Comparison of ENCODE assay signal across 21 mouse cellular contexts in genomic region chr4:118365991-118366390, GRCm38 (mm10). TPM values are rescaled to one million over a fixed set of nuclear protein-coding genes. Genes with fewer than 3 reads are reported as not detected.
A peak's percentile ranks its signal among the peaks of the same experiment; 100 is the strongest.
DNase-seq lines count a peak whose midpoint lies in the region; ATAC-seq and TF ChIP-seq lines count a peak whose summit lies in the region.
"Had no signal": no experiment of that assay in that cellular context is flagged by ENCODE, and none has a peak within 500 bp of the region (broad histone marks: within the 10 kb centered on the region; RNA-seq: fewer than 3 reads in every experiment).

No protein-coding gene starts in this region.

- ATAC-seq in liver, embryonic 12.5 days, result no peak
- ATAC-seq in megakaryocyte, adult 5-6 weeks (ENCODE audit: poor library complexity, severe bottlenecking), result no peak
- ATAC-seq: forebrain, embryonic 13.5 days; forebrain, embryonic 15.5 days; forebrain, postnatal 0 days had no signal

- peaks cover under 1% of the 10 kb centered on the region; the same call in 1 of the 2 replicates for H3K4me1 ChIP-seq in kidney, adult 2 months (ENCODE audit: control insufficient read depth, insufficient read depth, low read length)
- peaks cover 5% of the 10 kb centered on the region; the same call in 1 of the 2 replicates for H3K4me1 ChIP-seq in liver, adult 2 months (ENCODE audit: control insufficient read depth, insufficient read depth, low read length)
- H3K4me1 ChIP-seq in liver, embryonic 12.5 days, result peaks cover 5% of the 10 kb centered on the region
- H3K4me1 ChIP-seq in megakaryocyte, embryonic 14.5 days, result peaks cover 5% of the 10 kb centered on the region; the same call in 1 of the 2 replicates
- no peaks in the 10 kb centered on the region for H3K4me1 ChIP-seq in embryonic fibroblast, embryonic 13.5 days (ENCODE audit: control insufficient read depth, insufficient read depth, low read length)
- H3K4me1 ChIP-seq: embryonic facial prominence, embryonic 13.5 days; forebrain, embryonic 15.5 days had no signal

- no peaks in the 10 kb centered on the region for H3K9me3 ChIP-seq in liver, embryonic 12.5 days (replicated peaks)
- H3K9me3 ChIP-seq in megakaryocyte, embryonic 14.5 days, result no peaks in the 10 kb centered on the region
- H3K9me3 ChIP-seq: embryonic facial prominence, embryonic 13.5 days; embryonic facial prominence, embryonic 15.5 days; forebrain, embryonic 13.5 days; forebrain, embryonic 15.5 days had no signal

- no peak overlapping the region; the same call in 1 of the 2 replicates for H3K9ac ChIP-seq in liver, adult 2 months (ENCODE audit: low read depth, low read length)
- no peak overlapping the region for H3K9ac ChIP-seq in liver, embryonic 12.5 days
- H3K9ac ChIP-seq: embryonic facial prominence, embryonic 13.5 days; embryonic facial prominence, embryonic 15.5 days; forebrain, embryonic 13.5 days; forebrain, embryonic 15.5 days; forebrain, postnatal 0 days had no signal

- no peak overlapping the region for H3K4me2 ChIP-seq in liver, embryonic 12.5 days
- H3K4me2 ChIP-seq: embryonic facial prominence, embryonic 13.5 days; embryonic facial prominence, embryonic 15.5 days; forebrain, embryonic 13.5 days; forebrain, embryonic 15.5 days had no signal

- H3K79me2 ChIP-seq in liver, adult 2 months (ENCODE audit: control insufficient read depth, insufficient read depth, low read length), result no peaks in the 10 kb centered on the region

- peak; percentile 31 for DNase-seq in kidney, adult 2 months
- no peak for DNase-seq in kidney, postnatal 14 days
- DNase-seq in liver, adult 2 months (ENCODE audit: extremely low read depth, low read depth, low spot score), result no peak
- no peak for DNase-seq in cerebellum, postnatal 4 days (ENCODE audit: low spot score in 2 of 2)
- DNase-seq: adrenal gland, adult 2 months; adrenal gland, postnatal 10 days; adrenal gland, postnatal 25 days; cerebellum, adult 11-12 months; cerebellum, adult 9-10 months; cerebellum, postnatal 10 days; cerebellum, postnatal 25 days; embryo, embryonic 11 days; forebrain, postnatal 0 days had no signal

- TF ChIP-seq POLR2A in kidney, adult 2 months (IDR thresholded peaks at IDR 0.05; ENCODE audit: low read depth, low read length), result no peak
- TF ChIP-seq POLR2A in liver, adult 2 months (IDR thresholded peaks at IDR 0.05; ENCODE audit: extremely low read depth, insufficient read depth, low read length), result 0 out of 2 replicates have a peak, but pooled peaks have one; percentile 13
- peak; percentile 46 for TF ChIP-seq POLR2A in embryonic fibroblast, embryonic 13.5 days (IDR thresholded peaks at IDR 0.05; ENCODE audit: low read depth, low read length)

- no peak overlapping the region for H3K4me3 ChIP-seq in kidney, adult 2 months (ENCODE audit: insufficient read depth, low read depth, low read length)
- H3K4me3 ChIP-seq in liver, adult 2 months (ENCODE audit: insufficient read depth, low read depth, low read length), result no peak overlapping the region
- H3K4me3 ChIP-seq in liver, embryonic 12.5 days, result no peak overlapping the region
- H3K4me3 ChIP-seq in megakaryocyte, embryonic 14.5 days (replicated peaks), result peak overlapping the region; percentile 53
- H3K4me3 ChIP-seq in embryonic fibroblast, embryonic 13.5 days (ENCODE audit: insufficient read depth, low read length), result no peak overlapping the region
- H3K4me3 ChIP-seq: embryonic facial prominence, embryonic 13.5 days; embryonic facial prominence, embryonic 15.5 days; forebrain, embryonic 13.5 days; forebrain, embryonic 15.5 days had no signal

- no peak overlapping the region for H3K27ac ChIP-seq in kidney, adult 2 months (ENCODE audit: insufficient read depth, low read depth, low read length)
- H3K27ac ChIP-seq in liver, adult 2 months (replicated peaks; ENCODE audit: insufficient read depth, low read depth, low read length), result no peak overlapping the region
- H3K27ac ChIP-seq in liver, embryonic 12.5 days, result no peak overlapping the region
- no peak overlapping the region for H3K27ac ChIP-seq in embryonic fibroblast, embryonic 13.5 days (ENCODE audit: insufficient read depth, low read length)
- H3K27ac ChIP-seq: embryonic facial prominence, embryonic 13.5 days; embryonic facial prominence, embryonic 15.5 days; forebrain, embryonic 13.5 days; forebrain, embryonic 15.5 days had no signal

- WGBS in kidney, adult 2 months, result 79% methylated on average over 14 of the region's 14 CpGs
- 80% methylated on average over 14 of the region's 14 CpGs for WGBS in liver, adult 2 months
- WGBS in liver, embryonic 12.5 days (ENCODE audit: insufficient replicate concordance), result 86% methylated on average over 14 of the region's 14 CpGs

- no peak for TF ChIP-seq CTCF in kidney, adult 2 months (conservative IDR thresholded peaks at IDR 0.05; ENCODE audit: insufficient read depth, insufficient read length, low read depth, low read length)
- TF ChIP-seq CTCF in liver, adult 2 months (IDR thresholded peaks at IDR 0.05; ENCODE audit: low read depth, low read length), result no peak
- TF ChIP-seq CTCF in embryonic fibroblast, embryonic 13.5 days (IDR thresholded peaks at IDR 0.05; ENCODE audit: borderline replicate concordance, insufficient read depth, low read length), result no peak

- H3K27me3 ChIP-seq in kidney, adult 2 months (replicated peaks; ENCODE audit: control insufficient read depth, insufficient read depth, low read length), result no peaks in the 10 kb centered on the region
- no peaks in the 10 kb centered on the region for H3K27me3 ChIP-seq in liver, adult 2 months (ENCODE audit: control insufficient read depth, insufficient read depth, low read length)
- no peaks in the 10 kb centered on the region for H3K27me3 ChIP-seq in liver, embryonic 12.5 days (replicated peaks)
- H3K27me3 ChIP-seq in megakaryocyte, embryonic 14.5 days (replicated peaks), result no peaks in the 10 kb centered on the region
- H3K27me3 ChIP-seq: embryonic facial prominence, embryonic 13.5 days; embryonic facial prominence, embryonic 15.5 days; forebrain, embryonic 13.5 days; forebrain, embryonic 15.5 days had no signal

- no peaks in the 10 kb centered on the region for H3K36me3 ChIP-seq in kidney, adult 2 months (ENCODE audit: control insufficient read depth, insufficient read depth, low read length)
- no peaks in the 10 kb centered on the region; the same call in 1 of the 2 replicates for H3K36me3 ChIP-seq in liver, adult 2 months (ENCODE audit: control insufficient read depth, insufficient read depth, low read length)
- peaks cover 86% of the 10 kb centered on the region for H3K36me3 ChIP-seq in liver, embryonic 12.5 days
- H3K36me3 ChIP-seq in megakaryocyte, embryonic 14.5 days (replicated peaks; ENCODE audit: low read length), result peaks cover 93% of the 10 kb centered on the region

RNA-seq across cellular contexts. Expression of gene Szt2, which starts 43.1 kb away (rescaled TPM):
- polyA plus RNA-seq in kidney, adult 2 months (2012; rRNA removed), result 20.1 and 23.7 TPM in 2 replicates
- 3.0 and 5.2 TPM in 2 replicates for total RNA-seq in liver, adult 2 months (2014; rRNA removed)
- 8.8 and 11.9 TPM in 2 replicates for polyA plus RNA-seq in liver, adult 2 months (2012; rRNA removed)
- polyA plus RNA-seq in liver, embryonic 12.5 days (2016; fragmentation: Nextera tagmentation; extraction: Ambion mirVana), result 4.8 and 4.9 TPM in 2 replicates
- polyA plus RNA-seq in megakaryocyte, embryonic 14.5 days (2012; ENCODE audit: insufficient read depth, low replicate concordance), result 23.1 and 33.1 TPM in 2 replicates
- 11.2 and 13.6 TPM in 2 replicates for total RNA-seq in megakaryocyte, adult 5-6 weeks (2015)
- total RNA-seq in megakaryocyte, adult 5-6 weeks (2017), result 4.1 and 5.5 TPM in 2 replicates
- 13.4 and 14.0 TPM in 2 replicates for polyA plus RNA-seq in embryonic fibroblast, embryonic 13.5 days (2011; ENCODE audit: insufficient read length, low read depth, missing spikeins)

RNA-seq across cellular contexts. Expression of gene Med8, which starts 43.1 kb away (rescaled TPM):
- polyA plus RNA-seq in kidney, adult 2 months (2012; rRNA removed), result 27.6 and 31.0 TPM in 2 replicates
- total RNA-seq in liver, adult 2 months (2014; rRNA removed), result 37.0 and 40.3 TPM in 2 replicates
- polyA plus RNA-seq in liver, adult 2 months (2012; rRNA removed), result 25.5 and 31.3 TPM in 2 replicates
- polyA plus RNA-seq in liver, embryonic 12.5 days (2016; fragmentation: Nextera tagmentation; extraction: Ambion mirVana), result 105 and 109 TPM in 2 replicates
- polyA plus RNA-seq in megakaryocyte, embryonic 14.5 days (2012; ENCODE audit: insufficient read depth, low replicate concordance), result 12.6 and 39.3 TPM in 2 replicates
- total RNA-seq in megakaryocyte, adult 5-6 weeks (2015), result 76.9 and 102 TPM in 2 replicates
- total RNA-seq in megakaryocyte, adult 5-6 weeks (2017), result 82.0 and 106 TPM in 2 replicates
- 85.6 and 99.8 TPM in 2 replicates for polyA plus RNA-seq in embryonic fibroblast, embryonic 13.5 days (2011; ENCODE audit: insufficient read length, low read depth, missing spikeins)
